Mouse (Mus musculus): ENCODE measurements around the gene Pbx4.

Gene Pbx4

GRCm38 (mm10) chr8:69809820-69810219 is 22.5 kb upstream of the Pbx4 start:
- no peak for DNase-seq

GRCm38 (mm10) chr8:69814881-69815280 is 17.4 kb upstream of the Pbx4 start:
- DNase-seq, result no peak

DNA sequence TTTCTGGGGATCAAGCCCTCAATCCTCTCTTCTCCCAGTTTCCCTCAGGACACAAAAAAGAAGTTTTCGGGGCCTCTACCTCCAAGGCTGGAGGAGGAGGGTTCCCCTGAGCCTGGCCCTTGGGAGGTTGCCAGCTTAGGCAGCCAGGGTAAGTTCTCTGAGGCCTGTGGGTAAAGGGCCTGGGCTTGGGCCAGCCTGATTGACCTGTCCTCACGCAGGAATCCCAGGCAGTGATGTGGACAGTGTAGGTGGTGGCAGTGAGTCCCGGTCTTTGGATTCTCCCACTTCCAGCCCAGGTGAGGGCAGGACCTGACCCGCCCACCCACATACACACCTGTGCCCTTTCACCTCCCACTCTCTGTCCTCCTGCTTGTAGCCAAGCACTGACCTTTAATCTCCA is 16.9 kb upstream of the Pbx4 start:
- DNase-seq, result peak; percentile 58 to 71

GRCm38 (mm10) chr8:69820466-69820865 is 11.8 kb upstream of the Pbx4 start:
- DNase-seq, result peak; percentile 73 to 91

- DNase-seq, result peak; percentile 66 to 87
These were observed 10.3 kb upstream of the Pbx4 start for GRCm38 (mm10) chr8:69821971-69822385.

- peak; percentile 85 to 93 for DNase-seq
These were observed 9.7 kb upstream of the Pbx4 start, which contains the start of gene Lpar2 for GRCm38 (mm10) chr8:69822386-69823191. TSS of gene Lpar2 (plus strand) at chr8:69822429.

DNA sequence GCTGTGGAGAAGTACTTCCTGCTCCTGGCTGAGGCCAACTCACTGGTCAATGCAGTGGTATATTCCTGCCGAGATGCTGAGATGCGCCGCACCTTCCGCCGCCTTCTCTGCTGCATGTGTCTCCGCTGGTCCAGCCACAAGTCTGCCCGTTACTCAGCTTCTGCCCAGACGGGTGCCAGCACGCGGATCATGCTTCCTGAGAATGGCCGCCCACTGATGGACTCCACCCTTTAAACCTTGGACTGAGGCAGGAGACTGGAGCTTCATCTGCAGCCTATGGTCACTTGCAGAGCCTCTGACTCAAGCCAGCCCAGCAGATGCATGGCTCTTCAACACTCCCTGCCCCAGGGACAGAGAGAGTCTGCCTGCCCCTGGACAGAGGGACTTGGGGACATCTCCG is 5.9 kb upstream of the Pbx4 start:
- peak; percentile 45 to 75 for DNase-seq

- peak; percentile 67 to 84 for DNase-seq
These were observed 4.9 kb downstream of the Pbx4 start for GRCm38 (mm10) chr8:69837057-69837682.

GRCm38 (mm10) chr8:69847167-69848065 is 15.1 kb downstream of the Pbx4 start:
- DNase-seq, result no peak

DNA sequence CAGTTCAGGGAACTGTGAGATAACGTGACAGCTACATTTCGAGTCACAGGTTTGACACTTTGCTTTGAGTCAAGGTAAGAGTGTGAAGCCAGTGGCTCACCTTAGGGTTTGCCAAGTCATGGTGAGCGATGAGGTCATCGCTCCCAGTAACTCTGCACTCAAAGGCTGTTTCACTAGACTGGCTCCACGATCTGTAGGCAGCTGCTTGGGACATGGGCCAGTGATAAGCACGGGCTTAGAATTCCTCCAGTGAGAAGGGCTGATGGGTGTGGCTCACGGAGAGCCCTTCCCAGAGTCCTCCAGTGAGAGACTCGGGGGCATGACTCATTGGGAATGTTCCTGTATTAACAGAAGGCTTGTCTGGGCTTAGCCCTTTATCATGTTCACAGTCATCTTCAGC is 16.7 kb downstream of the Pbx4 start:
- no peak for DNase-seq

DNA sequence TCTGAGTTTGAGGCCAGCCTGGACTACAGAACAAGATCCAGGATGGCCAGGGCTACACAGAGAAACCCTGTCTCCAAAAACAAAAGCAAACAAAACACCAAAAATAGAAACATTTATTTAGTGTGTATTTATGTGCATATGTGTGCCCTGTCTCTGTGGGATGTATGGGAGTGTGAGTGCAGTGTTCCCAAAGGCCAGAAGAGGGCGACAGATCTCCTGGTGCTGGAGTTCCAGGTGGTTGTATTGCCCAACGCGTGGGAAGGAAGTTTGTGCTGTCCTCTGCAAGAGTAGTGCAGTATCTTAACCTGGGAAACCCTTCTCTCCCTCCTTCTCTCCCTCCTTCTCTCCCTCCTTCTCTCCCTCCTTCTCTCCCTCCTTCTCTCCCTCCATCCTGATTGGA is 17.6 kb downstream of the Pbx4 start:
- peak in 1 of 2 experiments; percentile 7 for DNase-seq

DNA sequence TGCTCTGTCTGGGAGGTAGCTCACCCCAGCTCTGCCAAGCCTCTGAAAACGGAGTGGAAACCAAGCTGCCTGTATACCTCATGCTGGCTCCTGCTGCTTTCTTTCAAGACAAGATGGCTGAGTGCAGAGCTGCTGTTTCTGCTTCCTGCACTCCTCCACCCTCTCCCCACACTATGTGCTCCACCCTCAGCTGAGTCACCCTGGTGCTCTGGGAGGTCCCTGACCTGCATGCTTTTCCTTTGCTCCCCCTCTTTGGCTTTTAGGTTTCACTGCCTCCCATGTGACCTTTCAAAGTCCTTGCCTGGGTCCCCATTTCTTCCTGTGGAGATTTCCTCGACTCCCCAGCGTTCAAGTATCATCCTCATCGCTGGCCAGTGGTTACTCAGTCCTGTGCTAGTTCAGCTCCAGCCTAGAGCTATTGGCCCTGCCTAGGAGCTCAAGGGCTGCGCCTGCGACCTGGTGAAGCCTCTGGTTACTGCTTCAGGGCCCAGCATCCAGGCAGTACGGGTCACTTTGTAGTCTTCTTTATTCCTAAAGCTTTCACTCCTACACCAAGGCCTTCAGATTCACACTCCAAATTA is 18.7 kb downstream of the Pbx4 start:
- DNase-seq, result no peak

DNA sequence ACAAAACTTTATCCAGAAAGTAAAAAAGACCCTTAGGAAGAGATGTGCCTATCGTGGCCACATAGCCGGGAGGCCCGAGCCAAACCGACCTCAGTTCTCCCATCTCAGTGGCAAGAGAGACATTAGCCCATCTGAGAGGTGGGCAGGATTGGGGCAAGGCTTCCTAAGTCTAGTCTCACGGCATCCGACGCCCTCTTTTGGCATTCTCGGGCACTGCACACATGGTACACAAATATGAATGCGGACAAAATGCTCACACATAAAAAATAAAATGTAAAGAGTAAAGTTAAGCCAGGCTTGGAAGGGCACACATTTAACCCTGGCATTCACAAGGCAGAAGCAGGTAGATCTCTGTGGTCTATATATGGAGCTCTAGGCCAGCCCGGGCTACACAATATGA is 21.6 kb downstream of the Pbx4 start:
- DNase-seq, result peak in 1 of 2 experiments; percentile 8

- DNase-seq, result no peak
These were observed 28.5 kb downstream of the Pbx4 start for GRCm38 (mm10) chr8:69860807-69861206.

- no peak for DNase-seq
These were observed 29.0 kb downstream of the Pbx4 start for GRCm38 (mm10) chr8:69861251-69861650.

DNA sequence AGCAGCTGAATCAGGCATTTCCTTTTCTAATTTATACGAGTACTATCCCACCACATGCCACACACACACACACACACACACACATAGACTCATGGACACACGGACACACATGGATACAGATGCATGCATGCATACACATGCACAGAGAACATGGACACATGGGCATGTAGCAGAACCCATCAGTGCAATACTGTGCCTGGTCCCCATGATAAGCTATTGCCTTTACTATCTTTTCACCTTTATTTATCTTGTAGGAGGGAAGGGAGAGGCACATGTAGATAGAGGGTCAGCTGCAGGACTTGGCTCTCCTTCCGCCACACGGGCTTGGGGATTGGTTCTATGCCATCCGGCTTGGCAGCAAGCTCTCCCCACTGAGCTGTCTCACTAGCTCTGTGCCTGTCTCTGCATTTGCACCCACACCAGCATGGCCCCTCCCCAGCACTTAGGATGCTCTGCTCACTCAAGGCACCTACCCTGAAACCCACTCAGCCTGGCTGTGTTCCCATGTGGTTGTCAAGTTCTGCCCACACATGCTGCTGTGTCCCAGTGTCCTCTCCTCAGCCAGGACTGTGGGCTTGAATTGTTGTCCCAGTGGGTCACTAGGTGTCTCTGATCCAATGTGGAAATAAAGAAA is 31.2 kb downstream of the Pbx4 start:
- no peak for DNase-seq

GRCm38 (mm10) chr8:69864180-69864579 is 31.9 kb downstream of the Pbx4 start:
- DNase-seq, result no peak

DNA sequence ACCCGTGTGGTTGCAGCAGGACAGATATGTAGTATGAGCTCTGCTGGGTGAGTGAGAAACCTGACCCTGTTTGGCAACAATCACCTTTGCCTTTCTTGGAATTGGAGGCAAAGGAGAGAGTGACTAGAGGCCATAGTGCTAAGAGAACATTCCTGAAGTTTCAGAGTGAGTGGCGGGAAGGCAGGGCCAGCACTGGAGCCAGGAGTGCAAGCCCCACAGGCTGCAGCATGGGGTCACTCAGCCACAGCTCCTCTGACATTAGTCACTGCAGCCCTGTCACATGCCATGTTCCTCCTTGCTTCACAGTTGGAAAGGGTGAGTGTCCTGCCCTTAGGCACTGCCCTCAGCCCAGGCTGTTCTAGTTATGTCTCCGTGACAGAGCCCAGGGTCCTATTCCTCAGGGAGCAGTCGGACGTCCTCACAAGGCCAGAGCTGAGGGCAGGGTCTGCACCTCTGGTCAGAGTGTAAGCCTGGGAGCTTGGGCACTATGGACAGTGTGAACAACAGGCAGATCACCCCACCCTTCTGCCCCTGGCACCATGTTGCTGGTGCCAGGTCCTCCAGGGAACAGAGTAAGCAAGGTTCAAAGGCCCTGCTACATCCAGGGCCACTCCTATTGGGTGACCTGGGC is 35.5 kb downstream of the Pbx4 start:
- DNase-seq, result peak in 1 of 2 experiments; percentile 55

GRCm38 (mm10) chr8:69870003-69870765 is 37.9 kb downstream of the Pbx4 start:
- no peak for DNase-seq

DNA sequence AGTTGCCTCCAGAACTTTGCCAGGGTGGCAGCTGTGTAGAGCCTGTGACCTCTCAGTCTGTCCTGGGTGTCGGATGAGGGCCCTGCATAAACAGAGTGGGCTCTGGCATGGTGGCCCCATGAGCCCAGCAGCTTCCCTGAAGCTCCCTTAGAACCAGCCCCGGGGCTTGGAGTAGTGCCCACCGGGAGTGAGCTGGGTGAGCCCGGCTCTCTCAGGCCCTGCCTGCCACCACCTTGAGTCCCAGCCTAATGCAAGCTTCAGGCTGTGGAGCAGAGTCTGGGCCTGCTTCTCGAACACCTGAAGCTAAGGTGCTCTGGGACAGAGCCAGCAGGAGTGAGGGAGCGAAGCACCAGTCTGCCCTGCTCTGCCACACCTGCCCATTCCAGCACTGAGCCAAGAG is 38.6 kb downstream of the Pbx4 start:
- no peak for DNase-seq

GRCm38 (mm10) chr8:69874155-69874554 is 41.9 kb downstream of the Pbx4 start:
- peak in 1 of 2 experiments; percentile 80 for DNase-seq
